Mouse (Mus musculus) left cerebral cortex, adult 18-20 months (tissue): ENCODE measurements at regions not wholly inside any gene's neighbourhood (a gene's known extent, or its start where the extent isn't known, plus 50 kb on each side); places are given as distances from the start of the nearest gene placed in this dataset.

Source experiments
- DNase-seq, 2 experiments: peaks; one replicate each; pipeline ENCODE4 v3.0.0; 2021 to 2022; ENCODE audit warnings: low spot score in 2 of 2, mixed read lengths in 1 of 2

DNA sequence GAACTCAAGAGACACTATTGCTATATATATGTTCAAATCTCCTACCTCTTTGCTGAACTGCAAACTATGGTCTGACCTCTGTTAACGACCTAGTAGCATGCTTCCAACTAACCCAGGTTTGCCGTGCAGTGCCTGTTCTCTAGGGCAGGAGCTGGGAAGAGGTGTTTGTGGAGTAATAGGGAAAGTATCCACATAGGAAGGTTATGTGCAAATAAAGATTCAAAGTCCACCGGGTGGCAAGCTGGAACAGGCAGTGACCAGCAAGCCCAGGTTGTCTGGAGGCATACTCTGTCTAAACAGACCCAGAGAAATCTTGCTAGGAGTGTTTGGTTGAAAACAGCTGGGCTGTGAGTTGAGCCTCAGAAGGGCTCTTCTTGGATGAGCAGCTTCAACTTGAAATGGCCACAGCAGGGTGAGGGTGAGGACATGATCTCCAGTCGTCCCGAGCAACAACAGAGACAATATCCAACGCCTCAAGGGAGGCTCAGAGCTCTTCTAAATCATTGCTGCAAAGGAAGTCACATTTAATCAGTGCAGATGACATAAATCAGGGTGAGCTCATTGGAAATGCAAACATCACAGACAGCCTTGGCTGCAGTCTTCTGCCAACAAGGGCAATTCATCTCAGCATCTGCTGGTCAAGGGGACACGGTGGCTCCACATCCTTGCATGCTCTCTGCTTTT is 846.7 kb downstream of the Synb start:
- DNase-seq, result no peak

DNA sequence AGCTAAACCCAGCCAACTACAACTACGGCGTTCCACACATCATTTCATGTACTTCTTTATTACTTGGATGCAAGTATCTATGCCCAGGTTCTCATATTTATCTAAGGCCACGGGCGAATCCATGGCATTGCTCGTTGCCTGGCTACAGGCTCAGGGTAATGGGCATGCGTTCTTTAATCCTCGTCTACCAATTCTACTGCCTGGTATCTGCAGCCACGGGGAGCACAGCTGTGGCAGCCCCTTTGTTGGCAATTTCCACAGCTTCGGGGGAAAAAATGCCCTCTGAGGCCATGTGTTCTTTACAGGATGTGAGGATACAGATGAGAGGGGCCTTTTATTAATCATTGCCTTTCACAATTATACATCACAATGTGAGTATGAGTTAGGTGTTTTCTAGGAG is 860.8 kb downstream of the Synb start:
- DNase-seq, result no peak

DNA sequence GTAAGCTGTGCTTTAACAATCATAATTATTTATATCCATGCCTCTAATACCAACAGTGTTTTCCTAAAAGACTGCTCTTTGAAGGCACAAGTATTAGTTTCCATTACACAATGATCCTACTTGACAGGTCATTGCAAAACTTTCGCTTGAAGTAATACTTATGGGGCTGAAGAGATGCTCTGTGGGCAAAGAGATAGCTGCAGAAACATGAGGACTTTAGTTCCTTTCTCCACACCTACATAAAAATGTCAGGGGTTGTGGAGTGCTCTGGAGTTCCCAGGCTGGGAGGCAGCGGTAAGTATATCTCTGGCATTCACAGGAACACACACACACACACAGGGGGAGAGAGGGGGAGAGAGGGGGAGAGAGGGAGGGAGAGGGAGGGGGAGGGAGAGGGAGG is 862.0 kb downstream of the Synb start:
- no peak for DNase-seq

DNA sequence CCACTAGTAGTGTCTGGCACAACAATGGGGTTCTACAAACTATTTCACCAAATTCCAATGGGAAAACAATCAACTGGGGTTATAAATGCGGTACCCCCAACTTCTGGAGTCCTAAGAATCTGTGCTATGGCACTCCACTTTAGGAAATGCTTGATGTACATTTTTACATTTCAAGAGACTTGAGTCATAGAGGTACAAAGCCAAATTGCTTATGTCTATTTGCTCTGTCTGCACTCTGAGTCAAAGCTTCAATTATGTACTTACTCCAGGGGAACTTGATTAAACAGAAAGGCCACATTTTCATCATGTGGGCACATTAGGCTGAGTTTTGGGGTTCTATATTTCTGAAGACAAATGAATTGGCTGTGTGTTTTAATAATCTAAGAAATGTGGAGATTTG is 866.9 kb downstream of the Synb start:
- no peak for DNase-seq

DNA sequence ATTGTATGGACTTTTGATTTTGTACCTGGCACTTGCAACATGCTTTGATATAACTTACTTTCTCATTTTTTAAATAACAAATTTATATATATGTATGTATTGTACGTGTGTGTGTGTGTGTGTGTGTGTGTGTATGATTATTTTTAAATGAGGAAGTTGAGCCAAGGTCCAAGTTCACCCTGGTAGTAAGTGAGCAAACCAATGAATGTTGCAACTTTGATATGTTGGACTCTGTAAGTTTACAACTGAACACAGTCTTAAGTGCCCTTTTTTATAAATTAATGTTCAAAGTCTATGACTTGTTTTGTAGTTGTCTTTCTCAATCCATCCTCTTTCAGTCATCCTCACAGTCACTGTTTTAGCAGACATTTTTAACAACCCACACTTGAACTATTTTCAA is 901.7 kb downstream of the Synb start:
- DNase-seq, result no peak

DNA sequence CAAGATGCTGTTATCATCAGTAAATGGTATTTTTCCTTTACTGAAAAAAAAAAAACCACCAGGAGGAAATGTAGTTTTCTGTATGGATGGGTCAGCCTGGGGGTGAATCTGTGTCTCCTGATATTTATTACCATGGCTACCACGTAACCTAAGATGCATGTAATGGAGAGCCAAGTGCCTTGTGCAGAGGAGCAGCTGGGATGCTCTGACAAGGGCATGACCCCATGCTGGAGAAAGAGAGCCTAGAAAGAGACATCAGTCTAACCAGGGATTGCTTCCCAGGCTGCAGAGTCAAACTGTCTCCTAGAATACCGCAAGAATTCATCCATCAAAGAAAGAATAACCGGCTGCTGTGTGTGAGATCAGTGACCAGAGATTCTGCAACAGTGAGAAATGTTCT is 902.2 kb downstream of the Synb start:
- no peak for DNase-seq

DNA sequence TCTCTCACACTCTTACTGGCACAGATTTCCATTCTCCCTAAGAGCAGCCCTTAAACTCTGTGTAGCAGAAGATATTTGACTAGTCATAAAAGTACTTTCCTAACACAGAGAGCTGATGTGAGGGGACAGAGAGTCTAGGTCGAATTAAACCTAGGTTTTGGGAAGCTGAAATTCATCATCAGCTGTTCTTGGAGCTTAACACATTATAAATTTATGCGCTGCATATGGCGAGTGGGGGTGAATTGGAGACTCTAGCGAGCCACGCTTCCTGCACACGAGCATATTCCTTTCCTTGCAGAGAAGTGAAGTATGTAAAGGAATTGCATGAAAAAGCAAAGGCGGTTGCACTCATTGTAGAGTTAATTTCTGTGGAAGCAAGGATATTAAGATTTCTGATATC is 912.4 kb downstream of the Synb start:
- DNase-seq, result peak; percentile 43 to 58

DNA sequence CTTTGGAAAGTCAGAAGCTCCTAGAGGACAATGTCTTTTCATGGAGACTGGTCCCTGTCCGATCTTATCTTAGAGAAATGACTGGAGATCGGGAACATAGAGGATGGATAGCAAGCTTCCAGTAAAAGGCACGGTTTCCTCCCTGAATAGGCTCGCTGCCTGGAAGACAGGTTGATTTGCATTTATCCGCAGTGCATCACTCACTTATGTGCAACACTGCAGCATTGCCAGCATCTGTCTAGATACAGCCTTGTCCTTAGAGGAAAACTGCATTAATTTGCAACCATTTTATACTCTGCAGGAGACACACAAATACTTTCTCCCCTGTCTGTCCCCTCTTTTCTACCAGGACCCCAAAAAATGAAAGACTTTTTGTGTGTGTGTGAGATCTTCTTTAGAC is 926.4 kb downstream of the Synb start:
- DNase-seq, result peak; percentile 11 to 20

DNA sequence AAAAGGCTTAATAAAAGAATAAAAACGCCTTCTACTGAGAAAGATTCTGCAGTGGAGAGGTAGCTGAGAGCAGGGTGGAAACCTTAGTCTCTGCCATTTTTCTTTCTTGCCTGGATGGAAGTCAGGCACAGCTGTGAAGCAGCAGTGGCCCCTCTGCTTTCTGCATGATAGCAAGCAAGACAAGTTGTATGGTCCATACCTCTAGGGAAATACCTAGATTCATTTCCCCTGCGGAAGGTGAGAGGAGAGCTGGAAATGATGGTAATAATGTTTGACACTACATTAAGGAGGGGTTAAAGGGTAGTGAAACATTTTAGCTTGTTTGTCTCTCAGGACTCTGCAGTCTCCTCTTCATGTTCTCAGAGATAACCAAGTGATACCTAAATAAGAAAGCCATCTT is 930.2 kb downstream of the Synb start:
- no peak for DNase-seq

DNA sequence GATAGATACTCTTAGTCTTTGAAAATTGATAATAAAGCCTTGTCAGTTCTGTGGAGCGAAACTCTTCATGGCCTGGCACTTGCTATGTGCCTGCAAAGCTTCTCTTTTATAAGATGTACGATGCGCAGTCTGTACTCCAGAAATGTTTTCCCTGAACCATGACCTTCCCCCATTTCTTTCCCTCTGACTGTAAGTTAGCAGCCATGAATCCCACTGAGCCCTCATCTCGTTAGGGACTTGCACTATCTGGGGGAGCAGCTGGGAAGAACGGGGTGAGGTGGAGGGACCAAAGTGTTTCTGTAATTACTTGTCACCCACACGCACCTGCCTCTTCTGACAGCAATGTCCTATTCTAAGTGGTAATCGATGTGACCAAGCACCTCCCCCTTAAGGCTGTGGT is 932.1 kb downstream of the Synb start:
- no peak for DNase-seq

DNA sequence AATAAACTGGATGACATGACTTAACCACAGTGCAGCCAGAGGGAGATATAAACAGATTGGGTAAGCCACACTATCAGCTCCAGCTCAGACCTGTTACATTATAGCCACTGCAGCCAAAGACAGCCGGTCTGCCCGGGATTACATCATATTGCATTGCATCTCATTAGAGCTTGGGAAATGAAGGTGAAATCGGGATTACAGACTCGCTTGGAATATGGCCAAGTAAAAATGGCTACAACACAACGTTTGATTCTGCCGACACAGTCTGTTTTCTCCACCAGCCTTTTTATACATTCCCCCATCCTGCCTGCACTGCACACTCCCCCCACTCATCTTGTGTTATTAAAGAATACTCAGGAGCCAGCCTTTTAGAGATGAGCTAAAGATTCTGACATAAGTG is 932.6 kb downstream of the Synb start:
- no peak for DNase-seq

DNA sequence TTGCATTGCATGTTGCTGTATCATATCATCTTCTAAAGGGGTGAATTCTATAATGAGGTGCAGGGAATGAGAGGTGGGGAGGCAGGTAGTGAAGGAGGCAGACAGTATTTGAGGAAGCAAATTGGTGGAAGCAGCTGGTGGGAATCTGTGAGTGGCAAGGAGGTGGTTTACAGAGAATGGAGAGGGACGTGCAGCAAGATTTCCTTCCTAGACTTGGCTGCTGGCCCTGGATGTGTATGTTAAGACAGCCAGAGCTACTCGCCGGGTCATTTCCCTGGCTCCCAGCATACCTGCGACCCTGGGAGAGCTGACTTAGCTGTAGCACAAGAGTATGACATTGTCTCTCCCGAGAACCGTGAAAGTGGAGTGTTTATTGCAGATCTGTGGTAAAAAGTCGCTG is 937.7 kb downstream of the Synb start:
- DNase-seq, result no peak

DNA sequence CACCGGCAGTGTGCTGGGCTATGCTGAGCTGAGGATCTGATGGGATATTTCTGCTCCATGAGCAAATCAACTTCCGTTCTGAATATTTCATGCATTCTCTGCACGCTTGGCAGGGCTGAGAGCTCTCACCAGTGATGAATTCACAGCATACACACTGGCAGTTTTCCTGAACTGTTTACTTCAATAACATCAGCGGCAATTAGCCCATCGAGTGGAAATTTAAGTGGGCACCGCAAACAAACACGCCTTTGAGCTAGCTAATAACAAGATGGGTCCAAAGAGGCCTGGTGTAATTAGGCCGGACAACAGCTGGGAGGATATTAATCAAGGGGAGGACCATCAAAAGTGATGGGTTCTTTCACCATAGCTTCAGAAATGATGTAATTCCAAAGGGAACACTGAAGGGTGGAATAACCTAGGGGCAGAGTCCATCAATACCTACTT is 938.6 kb downstream of the Synb start:
- no peak for DNase-seq

DNA sequence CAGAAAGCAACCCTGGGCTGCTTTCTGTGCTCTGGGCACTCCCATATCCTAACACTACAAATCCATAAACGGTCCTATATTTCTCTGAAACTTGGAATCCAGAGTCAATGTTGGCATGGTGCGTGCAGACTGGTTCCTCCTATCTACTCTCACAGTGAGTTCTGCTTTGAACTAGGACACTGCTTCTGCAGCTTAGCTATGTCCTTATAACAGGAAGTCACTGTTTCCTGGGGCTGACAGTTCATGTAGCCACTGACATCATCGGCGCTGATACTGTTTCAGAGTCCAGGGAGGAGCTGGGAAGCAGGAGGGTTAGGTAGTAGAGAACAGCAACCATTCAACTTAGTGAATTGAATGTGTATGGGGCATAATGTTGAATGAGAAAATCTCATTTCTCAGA is 948.6 kb downstream of the Synb start:
- DNase-seq, result no peak

DNA sequence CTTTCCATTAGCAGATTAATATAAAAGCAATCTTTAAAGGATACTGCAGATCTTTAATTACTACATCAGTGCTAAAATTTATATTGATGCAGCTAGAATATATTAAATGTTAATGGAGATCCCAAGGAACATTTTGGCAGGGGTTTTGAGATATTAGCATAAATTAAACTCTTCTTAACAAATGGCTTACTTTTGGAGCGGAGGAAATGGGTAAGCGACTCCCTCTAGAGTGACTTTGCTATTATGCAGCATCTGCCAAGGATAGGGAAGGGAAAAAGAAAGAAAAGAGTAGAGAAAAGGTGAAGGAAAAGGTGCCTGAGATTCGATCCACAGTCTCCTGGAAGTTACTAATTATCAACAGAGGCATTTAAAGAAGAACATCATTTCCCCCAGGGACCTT is 949.4 kb downstream of the Synb start:
- DNase-seq, result no peak

DNA sequence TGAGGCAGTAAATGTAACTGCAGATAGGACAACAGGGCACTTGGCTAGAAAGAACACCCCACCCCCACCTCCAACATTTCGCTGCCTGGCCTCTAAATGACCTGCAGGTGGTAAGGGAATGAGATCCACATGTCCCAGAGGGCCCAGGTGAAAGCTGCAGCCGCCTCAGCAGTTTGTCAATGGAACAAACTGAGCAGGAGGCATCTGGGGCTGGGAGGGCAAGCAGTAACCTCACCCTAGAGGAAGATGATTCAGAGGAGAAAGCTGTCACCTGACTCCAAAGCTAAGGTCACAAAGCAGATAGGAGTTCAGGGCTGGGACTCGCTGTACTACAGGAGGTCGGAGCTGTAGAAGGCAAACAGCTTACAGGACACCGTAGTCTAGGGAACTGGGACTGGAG is 955.7 kb downstream of the Synb start:
- DNase-seq, result no peak

DNA sequence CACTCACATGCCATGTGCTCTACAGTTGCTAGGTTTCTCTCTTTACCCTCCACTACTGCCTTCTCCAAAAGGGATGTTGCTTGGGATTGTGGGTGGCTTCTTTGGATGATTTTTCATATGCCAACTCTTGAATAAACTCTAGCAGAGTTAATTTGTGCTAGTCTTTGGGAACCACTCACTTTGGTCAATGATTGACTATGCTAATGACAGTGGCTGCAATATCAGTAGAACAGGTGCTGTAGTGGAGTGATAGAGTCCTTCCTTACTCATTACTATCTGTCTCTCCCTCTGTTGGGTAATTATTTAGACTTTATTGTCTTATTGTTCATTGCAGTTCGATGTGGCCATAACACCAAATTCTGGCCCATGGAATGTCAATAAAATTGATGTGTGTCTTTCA is 969.0 kb downstream of the Synb start:
- no peak for DNase-seq

DNA sequence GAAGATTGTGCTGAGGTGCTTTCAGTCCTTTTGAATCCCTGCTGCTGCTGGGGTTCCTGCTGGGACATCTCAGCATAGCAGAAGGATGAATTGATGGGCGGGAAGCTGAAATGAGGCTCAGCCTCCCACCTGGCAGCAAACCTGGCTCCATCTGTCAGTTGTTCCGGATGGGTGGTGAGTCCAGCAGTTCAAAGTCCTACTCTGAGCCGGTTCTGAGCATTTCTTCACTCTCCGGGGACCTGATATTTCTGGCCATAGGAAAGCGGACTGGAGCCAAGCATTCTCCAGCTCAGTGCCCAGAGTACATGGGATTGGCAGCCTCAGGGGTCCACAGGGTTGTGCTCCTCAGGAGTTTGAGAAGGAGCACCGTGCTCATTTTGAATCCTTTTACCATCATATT is 971.1 kb downstream of the Synb start:
- no peak for DNase-seq

DNA sequence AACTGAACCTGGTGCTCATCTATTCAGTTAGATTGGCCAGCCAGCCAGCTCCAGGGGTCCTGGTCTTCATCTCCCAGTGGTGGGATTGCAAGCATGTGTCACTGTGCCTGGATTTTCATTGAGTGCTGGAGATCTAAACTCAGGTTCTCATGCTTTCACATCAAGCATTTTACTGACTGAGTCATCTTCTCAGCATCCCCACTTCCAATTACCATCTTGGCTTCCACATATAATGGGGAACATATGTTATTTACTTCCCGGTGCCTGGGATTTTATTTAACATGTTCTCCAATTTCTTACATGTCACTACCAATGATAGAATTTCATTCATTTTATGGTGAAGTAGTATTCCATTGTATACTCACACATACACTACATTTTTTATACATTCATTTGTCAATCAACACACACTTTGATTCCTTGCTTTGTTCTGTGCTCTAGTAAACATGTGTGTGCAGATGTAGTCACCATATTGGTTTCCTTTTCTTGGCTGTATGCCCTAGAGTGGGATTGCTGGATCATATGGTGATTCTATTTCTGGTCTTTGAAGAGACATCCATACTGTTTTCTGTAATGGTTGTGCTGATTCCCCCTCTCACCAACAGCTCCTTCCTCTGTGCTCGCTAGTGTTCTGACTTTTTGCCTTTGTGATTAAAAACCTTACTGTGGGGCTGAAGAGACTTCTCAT is 986.0 kb downstream of the Synb start:
- DNase-seq, result no peak

DNA sequence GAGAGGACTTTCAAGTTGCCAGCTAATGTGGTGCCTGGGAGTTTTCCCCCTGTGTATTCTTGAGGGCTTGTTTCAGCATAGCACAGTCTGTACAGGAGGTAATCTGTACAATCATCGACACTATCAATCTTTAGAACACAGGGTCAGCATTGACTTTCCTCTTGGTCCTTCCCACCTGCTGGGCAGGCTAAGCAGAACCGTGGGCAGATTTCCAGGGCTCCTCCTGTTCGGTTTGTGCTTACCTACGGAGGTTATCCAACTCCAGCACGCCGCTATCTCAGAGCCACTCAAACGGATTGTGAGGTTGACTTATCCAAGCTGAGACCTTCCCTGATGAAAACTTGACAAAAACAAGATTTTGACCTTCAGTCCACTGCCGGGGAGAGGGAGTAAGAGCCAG is 988.9 kb downstream of the Synb start:
- DNase-seq, result no peak

DNA sequence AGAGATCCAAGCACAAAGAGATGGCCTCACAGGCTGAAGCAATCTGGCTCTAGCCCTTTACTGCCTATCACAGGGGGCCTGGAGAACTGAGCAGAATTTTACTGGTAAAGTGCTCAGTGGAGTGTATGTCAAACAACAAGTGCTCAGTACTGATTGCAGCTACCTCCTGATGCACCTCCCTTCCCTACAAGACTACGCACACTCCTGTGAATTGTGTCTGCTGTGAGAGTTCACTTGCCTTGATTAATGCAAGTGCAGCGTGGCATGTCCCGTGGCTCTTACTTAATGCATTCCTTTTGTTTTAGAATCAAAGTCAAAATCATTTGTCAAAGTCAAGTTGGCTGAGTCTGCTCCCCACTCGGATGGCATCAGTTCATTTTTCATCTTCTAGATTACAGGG is 992.4 kb downstream of the Synb start:
- no peak for DNase-seq

DNA sequence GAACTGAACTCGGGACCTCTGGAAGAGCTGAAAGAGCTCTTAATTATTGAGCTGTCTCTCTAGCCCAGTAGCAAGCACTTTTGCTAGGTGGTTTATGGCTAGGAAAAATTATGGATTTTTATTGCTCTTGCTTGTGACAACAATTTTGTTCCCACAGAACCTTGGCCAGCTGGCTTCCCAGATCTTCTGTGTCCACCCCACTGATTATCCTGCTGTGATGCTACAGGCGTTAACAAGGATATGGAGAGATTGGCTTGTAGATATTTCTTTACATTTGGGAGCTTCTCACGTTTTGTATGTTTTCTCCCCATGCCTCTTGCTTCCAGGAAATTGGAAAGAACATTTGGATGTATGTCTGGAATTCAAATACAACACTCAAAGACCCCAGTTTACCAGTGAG is 1008.6 kb downstream of the Synb start:
- no peak for DNase-seq

DNA sequence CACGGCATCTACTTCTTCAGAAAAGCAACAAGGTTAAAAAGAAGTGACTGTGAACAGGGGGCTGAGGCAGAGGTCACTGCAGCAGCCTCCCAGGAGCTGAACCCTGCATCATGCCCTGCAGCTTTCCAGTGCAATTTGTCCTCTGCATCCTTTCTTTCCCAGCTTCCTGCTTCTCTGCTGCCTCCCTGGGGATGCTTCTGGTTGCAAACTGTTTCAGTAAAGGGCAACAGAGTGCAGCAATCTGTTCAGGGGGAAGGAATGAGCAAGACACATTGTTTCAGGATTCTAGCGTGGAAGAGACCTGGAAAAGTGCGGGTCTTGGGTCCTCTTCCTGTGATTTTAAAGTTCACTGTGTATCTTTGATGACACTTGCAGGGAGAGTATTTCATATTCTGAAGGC is 1032.7 kb downstream of the Synb start:
- DNase-seq, result no peak
